Mouse (Mus musculus): ENCODE results near the gene Nup188.

Nup188 gene

DNA sequence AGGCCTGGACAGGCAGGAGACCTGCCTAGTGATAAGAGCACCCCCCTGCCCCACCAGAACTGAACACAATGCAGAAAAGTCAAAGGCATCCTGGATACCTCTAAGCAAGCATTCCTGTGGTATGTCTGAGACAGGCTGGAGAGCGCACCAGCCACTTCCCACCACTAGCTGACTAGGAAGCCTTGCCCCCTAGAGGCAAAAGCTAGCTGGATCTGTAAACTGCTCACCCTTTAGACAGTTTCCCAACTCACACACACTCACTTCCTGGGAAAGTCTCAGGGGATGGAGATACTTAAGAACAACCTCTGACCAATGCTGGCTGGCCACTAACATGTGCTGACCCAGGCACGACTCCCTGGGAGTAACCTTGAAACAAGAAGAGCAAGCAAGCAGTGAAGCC lies 65.0 kb downstream of the Nup188 start:
- DNase-seq (ENCODE audit: low read depth, low spot score) = peak; percentile 74

DNA sequence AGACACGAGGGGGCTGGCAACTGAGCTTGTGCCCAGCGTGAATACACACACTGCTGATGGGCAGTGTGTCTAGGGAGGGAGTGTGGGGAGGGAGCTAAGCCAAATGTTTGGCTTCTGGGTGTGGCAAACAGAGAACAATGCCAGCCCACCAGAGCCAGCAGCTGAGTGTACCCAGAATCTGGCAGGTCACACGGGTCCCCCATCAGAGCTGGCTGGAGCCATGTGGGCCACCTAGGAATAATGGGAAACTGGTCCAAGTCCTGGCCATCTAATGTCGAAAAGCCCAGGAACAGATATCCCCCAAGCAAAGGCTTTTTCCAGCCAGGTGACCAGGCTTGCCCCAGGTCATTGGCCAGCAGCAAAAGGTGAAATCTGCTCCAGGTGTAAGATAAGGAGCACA lies 69.7 kb downstream of the Nup188 start:
- DNase-seq (ENCODE audit: low read depth, low spot score) = no peak

DNA sequence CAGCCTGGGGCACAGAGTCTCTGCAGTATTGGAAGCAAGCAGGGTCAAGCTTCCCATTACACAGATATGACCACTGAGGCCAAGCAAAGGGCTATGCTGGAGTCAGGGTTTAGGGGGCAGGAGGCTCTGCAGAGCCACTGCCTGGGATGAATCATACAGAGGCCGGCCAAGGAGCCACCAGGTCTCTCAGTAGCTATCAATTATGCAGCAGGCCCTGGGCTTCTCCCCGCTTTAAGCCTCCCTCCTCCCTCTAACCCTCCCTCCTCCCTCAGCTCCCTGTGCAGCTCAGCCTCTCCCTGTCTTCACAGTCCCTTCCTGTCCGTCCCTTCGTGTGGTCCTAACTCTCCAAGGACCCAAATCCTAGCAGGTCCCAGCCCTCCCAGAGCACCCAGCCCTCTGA lies 70.1 kb downstream of the Nup188 start:
- no peak for DNase-seq (ENCODE audit: low read depth, low spot score)

DNA sequence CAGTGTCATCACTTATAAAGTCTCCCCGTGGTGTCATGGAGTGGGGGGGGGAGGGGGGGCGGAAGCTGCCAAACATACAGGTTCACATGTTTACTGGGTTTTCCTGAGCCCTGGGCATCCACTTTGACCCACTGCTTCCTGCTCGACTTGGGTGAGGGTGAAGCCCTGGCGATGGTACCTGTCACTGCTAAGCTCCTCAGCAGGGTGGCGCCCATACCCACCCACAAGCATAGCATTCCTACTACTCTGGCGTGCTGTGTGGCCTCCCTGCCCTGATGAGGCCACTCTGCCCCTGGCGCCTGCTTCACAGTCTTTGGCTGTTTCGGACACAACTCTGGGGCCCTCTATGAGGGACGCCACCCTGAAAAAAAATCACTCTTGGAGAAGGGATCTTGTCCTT lies 70.7 kb downstream of the Nup188 start:
- no peak for DNase-seq (ENCODE audit: low read depth, low spot score)

DNA sequence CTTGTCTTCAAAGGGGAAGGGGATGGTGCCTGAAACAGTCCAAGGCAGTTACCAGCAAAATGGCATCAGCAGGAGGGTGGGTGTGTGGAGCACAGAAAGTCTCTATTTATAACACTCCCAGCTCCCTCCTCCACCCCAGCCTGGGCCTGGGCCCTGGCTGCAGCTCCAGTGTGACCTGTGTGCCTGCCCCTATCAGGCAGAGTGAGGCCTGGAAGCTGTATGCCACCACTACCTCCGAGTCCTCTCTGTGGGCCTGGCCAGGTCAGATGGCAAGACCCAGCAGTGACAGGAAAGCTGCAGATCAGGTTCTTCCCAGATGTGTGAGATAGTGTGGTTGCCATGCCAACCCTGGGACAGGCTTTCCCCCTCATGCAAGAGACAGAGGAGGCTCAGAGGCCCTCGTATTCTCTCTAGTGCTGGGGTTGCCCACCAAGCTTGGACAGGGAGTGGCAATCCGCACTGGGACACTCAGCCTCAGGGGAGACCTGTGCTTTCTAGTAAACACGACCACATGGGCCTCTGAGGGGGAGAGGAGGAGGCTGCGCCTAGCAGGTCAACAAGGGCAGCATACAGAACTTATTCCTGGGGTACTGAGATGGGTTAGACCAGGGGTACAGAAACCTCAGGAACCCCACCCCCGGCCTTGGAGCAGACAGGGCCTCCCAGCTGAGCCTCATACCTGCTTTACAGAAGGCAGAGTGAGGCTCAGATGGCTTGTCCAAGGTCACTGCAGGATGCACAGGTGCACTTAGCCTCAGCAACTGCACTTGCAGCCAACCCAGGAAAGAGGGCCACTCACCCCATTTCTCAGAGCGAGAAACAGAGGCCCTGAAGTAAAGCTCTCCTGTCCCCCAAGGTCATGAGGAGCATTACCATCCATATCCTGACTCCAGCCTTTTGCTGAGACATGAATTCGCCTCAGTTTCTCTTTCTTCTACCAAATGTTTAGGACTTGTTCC lies 71.6 kb downstream of the Nup188 start:
- DNase-seq (ENCODE audit: low read depth, low spot score) = peak; percentile 35

DNA sequence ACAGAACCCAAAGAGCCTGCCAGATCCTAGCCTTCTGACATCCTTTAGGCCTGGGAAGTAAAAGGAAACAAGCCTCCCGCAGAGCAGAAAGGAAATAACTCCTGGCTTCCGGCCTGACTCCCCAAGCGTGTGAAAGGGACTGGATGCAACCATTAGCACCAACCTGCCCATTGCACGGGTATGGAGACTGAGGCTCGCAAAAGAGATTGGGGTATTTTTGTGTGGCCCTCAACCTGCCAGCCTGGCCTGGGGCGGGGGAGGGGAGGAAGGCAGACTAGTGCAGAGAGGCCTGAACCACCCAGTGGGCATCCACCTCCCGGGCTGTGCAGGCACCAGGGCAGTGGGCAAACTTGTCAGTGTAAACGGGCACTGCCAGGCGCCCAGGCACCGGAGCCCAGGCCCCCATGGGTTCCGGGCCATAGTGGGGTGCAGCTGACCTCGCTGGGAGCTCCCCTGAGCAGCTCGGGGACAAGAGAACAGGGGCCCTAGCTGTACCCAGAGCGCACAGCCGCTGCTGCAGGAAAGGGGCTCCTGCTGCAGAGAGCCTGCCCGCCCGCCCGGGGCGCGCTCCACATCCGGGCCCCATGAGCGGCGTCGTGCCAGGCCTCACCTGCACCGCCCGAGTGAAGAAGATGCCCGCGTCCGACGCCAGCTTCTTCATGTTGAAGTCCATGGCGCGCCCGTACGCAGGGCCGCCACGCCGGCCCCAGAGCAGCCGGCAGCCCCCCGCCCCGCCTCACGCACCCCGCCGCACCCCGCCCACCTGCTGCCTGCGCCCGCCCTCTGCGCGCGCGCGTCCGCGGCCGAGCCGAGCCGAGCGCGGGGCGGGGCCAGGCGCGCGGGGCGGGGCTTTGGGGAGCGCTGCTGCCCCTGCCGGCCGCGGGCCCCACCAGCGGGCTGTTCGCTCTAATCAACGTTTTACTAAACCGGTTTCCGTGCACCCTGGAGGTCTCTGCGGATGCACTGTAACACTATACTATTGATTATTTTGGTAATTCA lies 72.6 kb downstream of the Nup188 start, which contains the start of gene Sh3glb2:
TSS of gene Sh3glb2 (minus strand) at position 805 of the 999 bp plus-strand sequence.
- DNase-seq (ENCODE audit: low read depth, low spot score) = peak; percentile 80

DNA sequence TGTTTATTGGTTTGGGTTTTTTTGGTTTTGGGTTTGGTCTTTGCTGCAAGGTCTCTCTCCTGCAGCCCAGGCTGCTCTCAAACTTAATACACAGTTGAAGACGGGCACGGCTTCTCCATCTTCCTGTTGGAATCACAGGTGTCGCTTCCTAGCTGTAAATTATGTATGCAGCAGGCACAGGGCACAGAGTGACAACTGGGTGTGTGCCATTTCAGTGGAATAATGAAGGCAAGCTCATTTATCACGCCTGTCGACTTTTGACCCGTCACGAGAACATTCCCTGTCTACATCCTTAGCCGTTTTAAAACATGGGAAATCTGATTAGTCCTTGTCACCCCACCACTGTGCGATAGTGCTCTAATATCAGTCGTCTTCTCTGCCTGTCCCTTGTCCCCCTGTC lies 74.4 kb downstream of the Nup188 start:
- DNase-seq (ENCODE audit: low read depth, low spot score) = no peak

DNA sequence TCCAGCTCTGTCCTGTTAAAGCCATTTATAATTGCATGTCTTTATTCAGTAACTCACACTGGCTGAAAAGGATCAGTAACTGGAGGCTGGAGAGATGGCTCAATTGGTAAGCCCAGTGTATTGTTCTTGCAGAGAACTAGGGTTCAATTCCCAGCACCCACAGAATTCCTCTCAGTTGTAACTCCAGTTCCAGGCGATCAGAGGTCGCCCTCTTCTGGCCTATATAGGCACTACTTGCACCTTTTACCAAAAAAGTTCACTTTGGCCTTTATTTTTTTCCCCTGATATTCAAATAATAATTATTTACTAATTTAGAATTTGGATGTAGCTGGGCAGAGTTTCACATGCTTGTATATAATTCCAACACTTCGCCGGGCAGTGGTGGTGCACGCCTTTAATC lies 76.7 kb downstream of the Nup188 start:
- peak; percentile 57 for DNase-seq (ENCODE audit: low read depth, low spot score)

DNA sequence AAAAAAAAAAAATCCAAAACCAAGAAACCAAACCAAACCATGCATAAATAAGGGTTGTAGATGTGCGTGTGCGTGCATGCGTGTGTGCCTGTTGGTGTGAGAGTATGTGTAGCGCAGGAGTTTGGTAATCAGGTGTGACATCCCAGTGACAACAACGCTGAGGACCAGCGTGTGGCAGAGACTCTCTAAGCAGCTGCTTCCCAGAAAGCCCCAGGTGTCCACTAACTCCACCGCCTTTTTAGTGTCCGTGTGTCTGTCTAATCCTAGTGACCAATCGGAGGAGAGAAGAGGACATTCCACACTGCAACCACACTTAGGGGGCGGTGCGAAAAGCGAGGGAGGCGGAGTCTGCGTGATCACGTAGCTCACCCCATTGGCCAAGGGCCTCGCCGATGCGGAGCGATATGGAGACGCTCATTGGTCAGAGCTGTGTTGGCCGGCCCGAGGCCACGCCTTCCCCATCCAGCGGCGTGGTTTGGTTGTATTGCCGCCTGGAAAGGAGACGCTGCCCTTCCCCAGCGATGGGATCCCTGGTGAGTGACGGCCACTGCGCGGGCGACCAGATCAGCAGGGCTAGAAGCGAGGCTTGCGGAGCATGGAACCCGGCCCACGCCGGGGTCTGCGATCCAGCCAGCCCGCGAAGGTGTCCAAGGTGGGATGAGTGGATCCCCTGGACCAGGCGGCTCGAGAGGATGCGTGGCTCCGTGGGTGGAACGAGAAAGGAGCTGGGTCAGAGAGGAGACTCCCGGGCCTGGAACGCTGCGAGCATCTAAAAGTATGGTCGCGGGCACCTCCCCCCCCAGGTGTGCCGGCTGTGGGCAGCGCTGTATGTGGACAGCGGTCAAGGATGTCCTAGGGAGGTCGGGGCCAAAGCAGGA lies 77.8 kb downstream of the Nup188 start, which contains the start of gene Miga2:
TSS of gene Miga2 (plus strand) at position 461 of the 878 bp plus-strand sequence.
- peak; percentile 100 for DNase-seq (ENCODE audit: low read depth, low spot score)

DNA sequence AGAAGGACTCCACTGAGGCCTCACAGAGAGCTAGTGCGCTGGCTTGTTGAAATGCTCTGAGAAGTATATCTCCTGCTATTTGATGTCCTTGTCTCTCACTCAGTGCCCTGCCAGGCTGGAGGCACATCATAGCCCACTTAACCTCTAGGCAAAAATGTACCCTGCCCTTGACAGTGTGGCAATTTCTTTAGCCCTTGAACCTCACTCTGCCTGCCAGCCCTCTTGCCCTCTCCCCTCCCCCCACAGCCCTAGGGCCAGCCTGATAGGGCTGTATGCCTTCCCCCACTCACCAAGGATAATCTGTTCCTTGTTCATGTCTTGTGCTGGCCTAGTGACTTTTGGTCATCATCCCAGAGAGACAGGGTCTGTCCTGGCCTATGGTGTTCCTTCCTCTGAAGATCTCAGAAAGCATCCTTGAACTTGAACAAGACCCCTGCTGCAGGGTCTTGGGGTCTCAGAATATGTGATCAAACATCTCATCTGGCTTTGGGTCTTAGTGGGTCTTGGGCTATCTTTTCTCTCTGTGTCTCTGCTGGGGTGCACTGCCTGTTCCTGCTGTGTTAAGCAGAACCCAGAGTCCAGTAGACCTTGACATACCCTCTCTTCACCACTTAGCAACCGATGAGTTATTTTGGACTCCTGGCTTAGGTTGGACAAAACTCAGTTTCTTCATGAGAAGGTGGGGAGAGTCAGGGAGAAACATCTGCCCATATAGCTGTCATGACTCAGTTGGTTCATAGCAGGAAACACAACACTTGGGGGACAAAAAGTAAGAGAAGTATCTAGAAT lies 79.3 kb downstream of the Nup188 start:
- DNase-seq (ENCODE audit: low read depth, low spot score) = no peak

DNA sequence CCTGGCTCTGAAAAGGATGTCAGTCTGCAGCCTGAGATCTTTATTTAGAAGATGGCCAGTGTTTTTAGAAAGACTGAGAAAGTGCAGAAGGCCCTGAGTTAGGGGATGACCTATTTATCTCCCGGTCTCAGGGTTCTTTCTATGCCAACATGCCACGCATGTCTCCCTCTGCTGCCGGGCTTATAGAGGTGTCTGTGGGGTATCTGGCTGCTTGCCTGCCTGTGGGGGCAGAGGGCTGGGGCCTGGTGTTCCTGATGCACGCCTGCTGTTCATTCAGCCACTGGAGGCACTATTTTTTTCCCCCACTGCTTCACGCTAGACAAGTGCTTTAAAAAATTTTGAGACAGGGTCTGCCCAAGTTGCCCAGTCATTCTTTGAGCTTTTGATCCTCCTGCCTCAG lies 80.0 kb downstream of the Nup188 start:
- no peak for DNase-seq (ENCODE audit: low read depth, low spot score)

DNA sequence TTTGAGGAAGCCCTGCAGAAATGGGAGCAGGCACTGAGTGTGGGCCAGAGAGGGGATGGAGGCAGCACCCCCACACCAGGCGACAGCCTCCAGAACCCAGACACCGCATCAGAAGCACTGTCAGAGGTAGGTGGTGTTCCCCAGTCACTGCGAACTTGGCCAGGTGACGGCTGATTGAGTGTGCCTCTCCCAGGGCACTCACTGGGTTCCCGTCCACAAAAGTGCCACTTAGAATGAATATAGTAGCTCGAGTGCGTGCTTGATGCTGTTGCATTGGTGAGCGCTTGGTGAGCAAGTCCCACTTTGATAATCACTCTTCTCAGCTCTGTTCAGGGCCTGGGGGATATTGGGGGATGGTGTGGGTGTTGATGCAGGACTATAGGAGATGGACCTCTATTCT lies 85.3 kb downstream of the Nup188 start:
- DNase-seq (ENCODE audit: low read depth, low spot score) = no peak

DNA sequence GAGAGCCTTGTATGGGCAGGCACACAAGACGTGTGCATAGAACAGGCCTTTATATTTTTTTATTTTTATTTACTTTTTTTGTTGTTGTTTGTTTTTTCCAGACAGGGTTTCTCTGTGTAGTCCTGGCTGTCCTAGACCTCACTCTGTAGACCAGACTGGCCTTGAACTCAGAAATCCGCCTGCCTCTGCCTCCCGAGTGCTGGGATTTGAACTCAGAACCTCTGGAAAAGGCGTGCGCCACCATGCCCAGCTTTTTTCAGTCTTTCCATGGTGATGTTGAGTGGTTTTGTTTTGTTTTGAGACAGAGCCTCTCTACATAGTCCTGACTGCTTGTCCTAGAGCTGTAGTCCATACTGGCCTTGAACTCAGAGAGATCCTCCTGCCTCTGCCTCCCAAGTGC lies 86.5 kb downstream of the Nup188 start:
- DNase-seq (ENCODE audit: low read depth, low spot score) = no peak

DNA sequence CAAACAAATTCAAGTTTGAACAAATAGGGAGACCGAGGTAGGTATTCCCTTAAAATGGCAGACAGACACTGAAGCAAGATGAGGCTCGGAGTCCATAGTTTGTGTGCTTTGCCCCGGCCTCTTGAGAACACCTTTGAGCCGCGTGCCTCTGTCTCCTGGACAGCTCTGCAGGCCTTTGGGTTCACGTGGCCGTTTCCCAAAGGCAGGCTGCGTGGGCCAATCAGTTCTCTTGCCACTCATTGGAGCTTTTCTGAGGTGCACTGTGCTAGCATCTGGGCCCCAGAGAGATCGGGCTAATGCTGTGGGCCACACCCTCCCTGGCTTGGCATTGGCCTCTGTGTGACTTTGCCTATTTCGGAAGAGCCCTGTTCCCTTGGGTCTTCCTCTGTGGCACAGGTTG lies 89.7 kb downstream of the Nup188 start:
- no peak for DNase-seq (ENCODE audit: low read depth, low spot score)

DNA sequence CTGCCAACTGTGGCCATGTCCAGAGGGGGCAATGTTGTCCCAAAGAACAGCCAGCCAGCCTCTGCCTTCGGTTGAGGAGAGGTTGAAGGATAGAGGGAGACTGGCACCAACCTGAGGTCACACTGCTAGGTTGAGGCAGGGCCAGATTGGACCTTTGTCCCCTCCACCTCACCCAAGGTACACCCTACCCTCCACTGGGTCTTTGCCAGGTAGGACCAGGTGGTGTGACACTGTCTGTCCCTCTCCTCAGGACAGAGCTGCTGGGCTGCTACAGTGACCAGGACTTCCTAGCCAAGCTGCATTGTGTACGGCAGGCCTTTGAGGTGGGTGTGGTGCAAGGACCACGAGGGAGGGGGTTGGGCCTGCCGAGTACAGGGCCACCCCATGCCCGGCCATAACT lies 91.5 kb downstream of the Nup188 start:
- no peak for DNase-seq (ENCODE audit: low read depth, low spot score)

DNA sequence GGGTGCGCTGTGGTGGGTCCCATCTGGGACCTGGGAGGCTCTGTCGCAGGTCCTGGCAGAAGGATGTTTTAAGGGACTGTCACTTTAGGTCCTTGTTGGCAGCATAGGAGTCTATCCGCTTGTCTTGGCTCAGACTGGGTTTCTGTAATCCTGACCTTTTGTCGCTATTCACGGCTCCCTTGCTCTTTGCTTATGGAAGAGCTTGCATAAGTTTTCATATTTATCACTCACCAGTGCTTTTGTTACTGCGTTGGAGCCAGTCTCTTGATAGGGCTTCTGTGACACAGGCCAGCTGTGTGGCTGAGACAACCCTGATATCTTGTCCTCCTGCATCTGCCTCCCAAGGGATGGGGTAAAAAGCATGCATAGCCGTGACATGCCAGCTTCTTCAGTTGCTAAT lies 93.1 kb downstream of the Nup188 start:
- no peak for DNase-seq (ENCODE audit: low read depth, low spot score)

DNA sequence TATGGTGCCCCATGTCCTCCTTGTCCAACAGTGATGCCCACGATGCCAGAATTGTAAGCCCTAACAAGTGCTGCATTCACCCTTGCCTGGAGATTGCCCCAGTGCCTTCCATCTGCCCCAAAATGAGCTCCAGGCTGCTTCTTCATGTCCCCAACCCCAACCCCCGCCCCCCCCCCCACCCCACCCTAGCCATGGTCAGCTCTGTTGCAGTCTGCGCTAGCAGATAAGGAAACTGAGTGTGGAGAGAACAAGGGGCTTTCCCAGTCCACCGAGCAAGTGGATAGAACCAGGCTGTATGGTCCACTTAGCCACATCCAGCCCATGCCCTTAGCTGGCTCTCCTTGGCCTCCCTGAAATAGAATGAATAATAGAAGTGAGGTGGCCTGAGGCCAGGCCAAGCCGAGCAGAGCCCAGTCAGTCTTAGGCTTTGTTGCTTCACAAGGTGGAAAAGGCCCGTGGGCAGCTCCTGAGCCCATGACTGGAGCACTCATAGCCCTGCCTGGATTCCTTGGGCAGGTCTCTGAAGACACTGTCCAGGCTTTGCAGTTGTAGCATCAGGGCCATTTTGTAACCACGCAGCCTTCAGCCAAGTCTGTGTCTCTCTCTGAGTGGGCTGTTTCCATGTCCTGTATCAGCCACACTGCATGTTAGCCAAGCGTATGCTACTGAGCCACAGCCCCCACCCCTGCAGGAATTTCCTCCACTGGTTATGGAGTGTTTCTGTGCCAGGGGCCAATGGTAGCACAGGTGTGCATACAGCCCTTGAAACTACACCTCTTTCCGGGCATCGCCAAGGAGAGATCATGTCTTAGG lies 94.6 kb downstream of the Nup188 start:
- DNase-seq (ENCODE audit: low read depth, low spot score) = no peak

DNA sequence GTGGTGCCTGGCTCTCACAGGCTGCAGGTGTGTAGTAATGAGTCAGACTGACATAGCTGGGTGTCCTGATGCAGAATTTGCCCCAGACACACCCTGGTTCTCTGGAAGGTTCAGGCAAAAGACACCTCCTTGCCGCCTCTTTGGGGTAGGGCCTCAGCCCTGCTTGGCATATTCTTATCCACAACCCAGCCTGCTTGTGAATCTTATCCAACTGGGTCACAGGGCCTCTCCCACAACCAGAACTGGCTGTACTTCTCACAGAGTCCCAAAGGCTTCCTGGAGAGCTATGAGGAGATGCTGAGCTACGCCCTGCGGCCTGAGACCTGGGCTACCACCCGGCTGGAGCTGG lies 95.2 kb downstream of the Nup188 start:
- DNase-seq (ENCODE audit: low read depth, low spot score) = no peak

DNA sequence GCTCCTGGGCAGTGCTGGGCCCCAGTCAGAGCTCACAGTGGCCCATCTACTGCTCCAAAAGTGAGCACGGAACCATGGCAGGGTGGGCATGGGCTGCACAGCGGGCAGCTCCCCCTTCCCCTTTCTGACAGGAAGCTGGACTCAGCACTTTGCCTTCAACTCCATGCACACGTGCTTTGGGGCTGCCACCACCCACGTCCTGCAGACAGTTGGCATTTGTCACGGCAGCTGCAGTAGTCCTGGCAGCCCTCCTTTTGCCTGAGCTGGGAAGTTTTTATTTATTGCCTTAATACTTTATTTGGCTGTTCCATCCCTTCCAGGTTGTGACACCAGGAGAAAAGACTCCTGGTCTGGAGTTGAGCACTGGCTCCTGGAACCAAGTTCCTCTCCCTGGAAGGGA lies 98.6 kb downstream of the Nup188 start:
- no peak for DNase-seq (ENCODE audit: low read depth, low spot score)

DNA sequence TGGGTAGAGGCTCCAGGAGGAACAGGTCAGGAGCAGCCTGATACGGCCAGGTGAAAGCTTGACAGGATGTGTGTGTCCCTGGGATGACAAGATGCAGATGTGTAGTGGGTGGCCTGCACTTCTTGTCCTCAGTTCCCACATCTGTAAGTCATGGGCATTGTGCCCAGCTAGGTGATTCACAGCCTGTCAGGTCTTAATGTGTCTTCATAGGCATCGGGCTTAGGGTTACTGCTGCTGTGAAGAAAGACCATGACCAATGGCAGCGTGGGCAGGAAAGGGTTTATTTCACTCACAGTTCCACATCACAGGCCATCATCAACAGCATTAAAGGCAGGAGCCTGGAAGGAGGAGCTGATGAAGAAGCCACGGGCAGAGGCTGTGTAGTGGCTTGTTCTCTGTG lies 99.4 kb downstream of the Nup188 start:
- DNase-seq (ENCODE audit: low read depth, low spot score) = no peak

Measured in R1 (cell line).